Mouse (Mus musculus) embryonic fibroblast, embryonic 13.5 days (primary cell): ENCODE measurements at regions not wholly inside any gene's neighbourhood (a gene's known extent, or its start where the extent isn't known, plus 50 kb on each side); places are given as distances from the start of the nearest gene placed in this dataset.

Experiments used
- CTCF ChIP-seq: IDR thresholded peaks from 2 replicates; pipeline ENCODE4 v1.5.1; 2011; ENCODE audit warnings: mild to moderate bottlenecking, control low read depth, low read length, moderate library complexity, borderline replicate concordance; ENCODE audit not compliant: insufficient read depth
- POLR2A ChIP-seq: IDR thresholded peaks from 2 replicates; pipeline ENCODE4 v1.6.1; 2011; ENCODE audit warnings: low read depth, mild to moderate bottlenecking, control low read depth, low read length, moderate library complexity

DNA sequence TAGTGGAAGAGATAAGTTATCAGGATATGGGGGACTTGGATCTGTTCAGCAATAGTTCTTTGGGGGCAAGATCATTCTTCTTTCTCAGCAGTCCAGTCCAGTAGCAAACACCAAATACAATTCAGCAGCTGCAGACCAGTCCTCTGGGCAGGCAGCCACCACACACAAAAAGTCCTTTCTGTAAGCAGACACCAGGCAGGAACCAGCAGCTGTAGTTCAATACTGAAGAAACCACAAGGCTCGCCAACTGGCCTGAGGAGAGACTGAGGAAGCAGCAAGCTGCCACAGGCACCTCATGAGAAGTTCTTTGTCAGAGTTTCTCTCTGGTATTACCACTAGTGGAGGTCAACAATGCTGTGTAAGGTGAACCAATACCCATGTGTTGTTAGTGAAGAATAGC lies 493.1 kb upstream of the Arid1b start:
- no peak for TF ChIP-seq CTCF
- TF ChIP-seq POLR2A = no peak
